Mouse (Mus musculus) yolk sac, embryonic 10.5 days (tissue): ENCODE measurements around the gene Hoxc5.

Experiments used
- DNase-seq: peaks from one replicate; pipeline ENCODE4 v3.0.0-alpha.2; 2017; ENCODE audit warnings: low spot score

Gene Hoxc5

GRCm38 (mm10) chr15:103038701-103039480, 71.6 kb downstream of the Hoxc5 start:
- no peak for DNase-seq

DNA sequence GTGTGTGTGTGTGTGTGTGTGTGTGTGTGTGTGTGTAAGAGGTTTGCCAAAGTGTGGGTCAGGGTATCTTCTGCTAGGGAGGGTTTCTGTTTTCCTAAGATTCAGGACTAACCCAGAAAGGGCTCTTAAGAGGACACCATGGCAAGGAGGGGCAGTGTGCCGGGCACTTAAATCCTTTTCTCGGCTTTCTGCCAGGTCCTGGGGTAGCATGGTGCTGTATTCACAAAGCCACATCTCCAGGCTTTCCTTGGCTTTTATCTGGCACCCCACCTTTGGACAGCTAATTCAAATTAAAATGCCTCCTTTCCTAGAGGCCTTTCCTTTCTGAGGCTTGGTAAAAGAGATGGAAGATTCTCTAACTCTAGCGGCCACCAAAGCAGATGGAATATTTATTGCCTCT, 72.4 kb downstream of the Hoxc5 start:
- no peak for DNase-seq

GRCm38 (mm10) chr15:103040601-103041000, 73.4 kb downstream of the Hoxc5 start:
- no peak for DNase-seq

- DNase-seq = no peak
These were observed 74.4 kb downstream of the Hoxc5 start for GRCm38 (mm10) chr15:103041613-103042012.

GRCm38 (mm10) chr15:103042209-103042608, 75.0 kb downstream of the Hoxc5 start:
- DNase-seq = no peak

GRCm38 (mm10) chr15:103051670-103052069, 84.4 kb downstream of the Hoxc5 start:
- DNase-seq = no peak

DNA sequence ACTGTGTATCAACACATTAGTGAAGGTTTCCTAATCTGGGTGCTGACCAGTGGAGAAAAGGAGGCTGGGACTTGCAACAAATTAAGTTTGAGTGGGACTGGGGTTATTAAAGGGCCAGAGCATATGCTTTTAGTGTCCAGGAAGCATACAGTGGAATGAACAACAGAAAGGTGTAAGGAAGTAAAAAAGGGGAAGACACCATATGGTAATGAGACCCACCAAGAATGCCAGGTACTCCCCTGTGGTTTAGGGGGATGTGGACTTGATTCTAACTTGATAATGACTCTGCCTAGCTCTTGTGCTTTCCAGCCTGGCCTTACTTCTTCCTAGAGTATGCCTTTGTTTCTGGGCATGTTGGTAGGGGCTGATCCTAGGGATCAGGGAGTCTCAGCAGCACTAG, 86.0 kb downstream of the Hoxc5 start:
- no peak for DNase-seq

DNA sequence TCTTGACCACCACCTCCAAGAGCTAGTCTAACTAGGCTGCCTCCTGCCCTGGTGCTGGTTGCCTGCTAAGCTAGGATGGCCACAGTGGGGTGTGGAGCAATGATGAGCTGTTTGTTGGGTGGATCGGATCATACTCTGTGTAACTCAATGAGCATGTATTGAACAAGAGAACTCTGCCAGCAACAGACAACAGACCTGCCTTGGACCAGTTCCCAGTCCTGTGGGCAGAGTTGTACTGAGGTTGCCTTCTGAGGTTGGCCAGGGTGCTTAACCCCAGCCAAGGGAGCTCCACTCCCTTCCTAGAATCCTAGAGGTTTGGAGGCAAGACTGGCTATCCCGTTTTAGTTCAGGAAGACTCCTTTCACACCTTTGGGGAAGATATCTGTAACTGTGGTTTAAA, 89.2 kb downstream of the Hoxc5 start:
- no peak for DNase-seq

GRCm38 (mm10) chr15:103058715-103059114, 91.5 kb downstream of the Hoxc5 start:
- no peak for DNase-seq

GRCm38 (mm10) chr15:103059393-103059992, 92.2 kb downstream of the Hoxc5 start:
- no peak for DNase-seq

DNA sequence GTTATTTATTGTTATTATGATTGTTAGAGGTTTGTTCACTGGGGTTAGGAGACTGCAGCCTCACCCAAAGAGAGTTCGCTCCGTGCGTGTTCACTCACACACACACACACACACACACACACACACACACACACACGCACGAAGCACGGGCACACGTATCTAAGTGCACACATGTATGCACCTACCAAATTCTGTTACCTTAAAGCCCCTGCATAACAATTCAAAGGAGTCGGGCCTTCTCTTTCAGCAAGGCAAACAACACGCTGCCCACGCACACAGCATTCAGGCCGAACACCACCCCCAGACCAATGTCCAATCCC, 92.7 kb downstream of the Hoxc5 start:
- DNase-seq = no peak

GRCm38 (mm10) chr15:103060341-103061130, 93.3 kb downstream of the Hoxc5 start:
- peak; percentile 56 for DNase-seq

DNA sequence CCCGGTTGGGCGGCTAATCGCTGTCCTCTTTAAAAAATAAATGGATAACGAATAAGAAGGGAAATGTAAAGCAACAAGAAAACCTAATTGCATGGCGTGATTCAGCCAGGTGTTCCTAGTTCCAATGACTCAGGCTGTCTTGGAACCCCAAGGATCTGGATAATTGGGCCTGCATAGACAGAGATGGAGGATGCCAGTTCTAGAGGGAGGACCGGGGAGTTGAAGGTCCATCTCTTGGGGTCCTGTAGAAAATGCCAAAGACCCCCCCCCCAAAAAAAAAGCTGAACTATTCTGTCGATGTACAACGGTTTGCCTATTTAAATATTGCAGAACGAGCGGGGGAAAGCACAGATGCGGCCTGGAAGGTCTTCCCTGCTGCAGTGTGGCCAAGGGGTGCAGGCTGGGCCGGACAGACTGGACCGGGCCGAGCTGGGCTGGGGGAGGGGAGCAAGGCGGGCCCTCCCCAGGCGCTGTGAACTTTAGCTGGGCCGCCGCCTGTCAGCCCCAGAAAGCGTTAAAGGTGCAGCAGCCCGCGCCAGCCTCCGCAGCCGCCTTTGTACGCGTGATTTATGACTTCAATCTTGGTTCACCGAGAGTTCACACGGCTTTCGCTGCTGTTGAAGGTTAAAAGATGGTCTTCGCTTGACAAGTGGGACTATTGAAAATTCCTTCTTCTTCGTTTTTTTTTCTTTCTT, 94.0 kb downstream of the Hoxc5 start:
- peak; percentile 67 for DNase-seq

GRCm38 (mm10) chr15:103061988-103062387, 94.7 kb downstream of the Hoxc5 start:
- DNase-seq = no peak

DNA sequence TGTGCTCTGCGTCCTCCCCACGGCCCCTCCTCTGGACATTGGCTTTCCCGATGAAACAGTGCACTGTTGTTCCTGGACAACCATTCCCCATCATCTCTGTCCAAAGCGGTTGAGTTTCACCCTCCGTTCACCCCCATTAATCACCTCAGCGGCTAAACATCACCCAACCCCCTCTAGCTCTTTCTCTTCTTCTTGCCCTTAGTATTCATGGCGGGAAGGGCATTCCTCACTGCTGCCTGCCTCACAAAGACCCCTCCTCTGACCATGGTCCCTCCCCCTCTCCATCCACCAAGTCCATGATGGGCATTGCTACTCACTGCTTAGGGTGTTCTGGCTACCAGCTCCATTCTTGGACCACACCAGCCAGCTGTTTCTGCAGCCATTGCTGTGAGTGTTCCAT, 98.4 kb downstream of the Hoxc5 start:
- peak; percentile 52 for DNase-seq
